Mouse (Mus musculus): ENCODE measurements around the gene Gm10160.

DNA sequence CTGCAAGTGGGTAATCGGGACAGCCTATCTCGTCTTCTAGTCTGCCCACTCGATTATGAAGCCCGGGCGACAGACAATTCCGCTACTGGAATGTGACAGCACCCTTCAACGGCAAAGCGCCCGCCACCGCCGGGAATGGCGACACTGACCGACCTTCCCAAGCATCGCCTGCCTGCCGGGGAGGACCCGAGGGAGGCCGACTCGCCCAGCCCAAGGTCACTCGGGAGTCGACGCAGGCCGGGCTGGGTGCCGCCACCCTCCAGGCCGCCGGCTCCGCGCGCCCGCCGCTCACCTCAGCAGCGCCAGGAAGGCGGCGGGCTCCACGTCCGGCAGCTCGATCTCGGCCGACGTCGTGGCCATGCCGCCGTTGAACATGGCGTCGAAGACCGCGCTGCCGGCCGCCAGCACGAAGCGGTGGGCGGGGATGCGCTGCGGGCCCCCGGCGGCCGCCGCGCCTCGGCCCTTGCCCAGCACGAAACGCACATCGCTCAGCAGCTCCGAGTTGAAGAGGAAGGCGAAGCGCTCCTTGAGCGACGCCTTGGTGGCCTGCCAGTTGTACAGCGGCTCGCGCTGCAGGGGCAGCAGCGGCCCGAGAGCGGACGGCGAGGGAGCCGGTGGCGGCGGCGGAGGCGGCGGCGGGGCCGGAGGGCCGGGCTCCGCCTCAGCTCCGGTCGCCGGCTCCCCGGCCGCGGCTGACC is 26.8 kb downstream of the Gm10160 start:
- TF ChIP-seq POLR2A (IDR thresholded peaks at IDR 0.05; ENCODE audit: insufficient read length, low read depth) (peak; percentile 13), CEBPB (IDR thresholded peaks at IDR 0.05; ENCODE audit: insufficient read depth, poor library complexity, severe bottlenecking) (no peak)

Measured in myocyte (in vitro differentiated cells).